Mouse (Mus musculus): ENCODE measurements around the gene Olfr809.

Olfr809 gene

GRCm38 (mm10) chr10:129774338-129774737, at the start of gene Olfr809:
Gene Olfr809 (plus strand): TSS chr10:129774638.
- DNase-seq, result no peak

- no peak for DNase-seq
Observed at GRCm38 (mm10) chr10:129729275-129729674, 45.2 kb upstream of the Olfr809 start, which contains the start of gene Olfr805. Gene Olfr805 (minus strand): TSS chr10:129729375.

DNA sequence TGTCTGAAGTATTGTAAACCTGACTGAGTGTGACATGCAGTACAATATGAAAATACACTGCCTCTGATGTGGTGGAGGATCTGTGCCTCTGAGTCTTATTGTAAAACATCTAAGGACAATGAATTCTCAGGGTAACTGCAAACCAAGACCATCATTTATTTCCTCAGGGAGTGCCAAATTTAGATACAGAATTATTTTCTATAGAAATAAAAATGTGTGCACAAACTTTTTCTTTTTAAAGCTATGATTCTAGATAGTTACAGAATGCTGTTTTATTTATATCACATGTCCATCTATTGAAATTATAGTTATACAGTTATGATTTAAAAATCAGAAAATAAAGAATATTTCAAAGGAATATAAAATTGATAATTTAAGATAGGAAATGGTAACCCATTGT, 32.6 kb upstream of the Olfr809 start, which contains the start of gene Olfr806:
Gene Olfr806, minus strand, starts transcription at position 101 of the 400 bp plus-strand sequence.
- DNase-seq, result no peak

- no peak for DNase-seq
Observed at GRCm38 (mm10) chr10:129757693-129758092, 16.7 kb upstream of the Olfr809 start, which contains the start of gene Olfr807. Gene Olfr807 (minus strand): TSS chr10:129757793.

GRCm38 (mm10) chr10:129765182-129765581, 9.3 kb upstream of the Olfr809 start, which contains the start of gene Olfr808:
Gene Olfr808 (plus strand): TSS chr10:129765482.
- DNase-seq, result no peak

DNA sequence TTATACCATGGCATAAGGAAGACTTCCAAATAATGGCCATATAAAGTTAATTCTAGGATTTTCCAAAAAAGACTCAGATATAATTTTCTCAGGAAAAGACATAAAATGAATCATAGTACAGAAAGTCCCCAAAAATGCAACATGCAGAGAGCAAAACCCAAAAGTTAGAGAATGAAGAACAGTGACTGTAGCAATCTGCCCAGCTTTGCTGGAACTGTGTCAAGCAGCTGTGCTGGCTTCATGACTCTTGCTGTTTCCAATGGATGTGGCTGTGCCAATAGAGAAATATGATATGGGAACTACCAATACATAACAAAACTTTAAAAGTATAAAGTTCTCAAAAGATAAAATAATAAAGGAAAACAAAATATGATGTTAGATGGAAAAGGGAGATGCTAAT, 3.7 kb downstream of the Olfr809 start:
- no peak for DNase-seq

- no peak for DNase-seq
Observed at GRCm38 (mm10) chr10:129794817-129795216, 20.4 kb downstream of the Olfr809 start, which contains the start of gene Olfr810. Gene Olfr810 (minus strand): TSS chr10:129794917.

- no peak for DNase-seq
Observed at GRCm38 (mm10) chr10:129804296-129804695, 29.9 kb downstream of the Olfr809 start, which contains the start of gene Olfr811. Gene Olfr811 (minus strand): TSS chr10:129804396.
